Mouse (Mus musculus): Measurements from ENCODE around the gene Banf1. TPM values are rescaled to one million over a fixed set of nuclear protein-coding genes. Genes with fewer than 3 reads are reported as not detected.
"Not testable (repeated sequence)": the region's sequence is repeated elsewhere in the genome, so short reads cannot be mapped to it uniquely, and the experiment has no call there.

Gene Banf1
- total RNA-seq, 4 experiments from 2014 or later: 66.5 to 85.5 (median 77.9) TPM

- DNase-seq (ENCODE audit: low spot score in 2 of 2): no peak
Observed at GRCm38 (mm10) chr19:5374748-5375147, 7.8 kb upstream of the Banf1 start.

GRCm38 (mm10) chr19:5374177-5374576 is 7.2 kb upstream of the Banf1 start:
- DNase-seq (ENCODE audit: low spot score in 2 of 2): no peak

GRCm38 (mm10) chr19:5372724-5373123 is 5.8 kb upstream of the Banf1 start:
- no peak for DNase-seq (ENCODE audit: low spot score in 2 of 2)

- DNase-seq (ENCODE audit: low spot score in 2 of 2): no peak
Observed at GRCm38 (mm10) chr19:5370932-5371331, 4.0 kb upstream of the Banf1 start.

GRCm38 (mm10) chr19:5367455-5367854 is 487 bp upstream of the Banf1 start:
- DNase-seq (ENCODE audit: low spot score in 2 of 2): no peak

- DNase-seq (ENCODE audit: low spot score in 2 of 2): peak; percentile 94 to 97
Observed at GRCm38 (mm10) chr19:5366175-5367052, 554 bp downstream of the Banf1 start, which contains the start of gene Eif1ad. Eif1ad (plus strand) TSS chr19:5366741.

GRCm38 (mm10) chr19:5365751-5366150 is 1.2 kb downstream of the Banf1 start:
- no peak for DNase-seq (ENCODE audit: low spot score in 2 of 2)

GRCm38 (mm10) chr19:5364124-5364523 is 2.8 kb downstream of the Banf1 start:
- DNase-seq (ENCODE audit: low spot score in 2 of 2): no peak

GRCm38 (mm10) chr19:5362186-5362585 is 4.8 kb downstream of the Banf1 start:
- DNase-seq (ENCODE audit: low spot score in 2 of 2): no peak

GRCm38 (mm10) chr19:5356080-5356479 is 10.9 kb downstream of the Banf1 start:
- DNase-seq (ENCODE audit: low spot score in 2 of 2): no peak

GRCm38 (mm10) chr19:5353609-5354008 is 13.4 kb downstream of the Banf1 start:
- no peak for DNase-seq (ENCODE audit: low spot score in 2 of 2)

- DNase-seq (ENCODE audit: low spot score in 2 of 2): not testable (repeated sequence)
Observed at GRCm38 (mm10) chr19:5349502-5349873, 17.5 kb downstream of the Banf1 start, which contains the start of gene Cst6. Cst6 (minus strand) TSS chr19:5349574.

GRCm38 (mm10) chr19:5348526-5349501 is 18.2 kb downstream of the Banf1 start:
- DNase-seq (ENCODE audit: low spot score in 2 of 2): peak in 1 of 2 experiments; percentile 37

GRCm38 (mm10) chr19:5348064-5348463 is 18.9 kb downstream of the Banf1 start:
- no peak for DNase-seq (ENCODE audit: low spot score in 2 of 2)

GRCm38 (mm10) chr19:5345297-5346131 is 21.5 kb downstream of the Banf1 start:
- DNase-seq (ENCODE audit: low spot score in 2 of 2): no peak

- no peak for DNase-seq (ENCODE audit: low spot score in 2 of 2)
Observed at GRCm38 (mm10) chr19:5341360-5341759, 25.6 kb downstream of the Banf1 start.

GRCm38 (mm10) chr19:5337975-5338374 is 29.0 kb downstream of the Banf1 start:
- peak; percentile 29 to 53 for DNase-seq (ENCODE audit: low spot score in 2 of 2)

- no peak for DNase-seq (ENCODE audit: low spot score in 2 of 2)
Observed at GRCm38 (mm10) chr19:5335441-5335840, 31.5 kb downstream of the Banf1 start, which contains the start of gene Catsper1. Catsper1 (plus strand) TSS chr19:5335741.

- no peak for DNase-seq (ENCODE audit: low spot score in 2 of 2)
Observed at GRCm38 (mm10) chr19:5334741-5335140, 32.2 kb downstream of the Banf1 start.

GRCm38 (mm10) chr19:5327970-5328369 is 39.0 kb downstream of the Banf1 start:
- no peak for DNase-seq (ENCODE audit: low spot score in 2 of 2)

GRCm38 (mm10) chr19:5323801-5324200 is 43.2 kb downstream of the Banf1 start:
- DNase-seq (ENCODE audit: low spot score in 2 of 2): no peak

Measured in left cerebral cortex, adult 8-10 months (tissue).